Mouse (Mus musculus) heart, embryonic 16.5 days (tissue): ENCODE measurements around the gene Ccer1. TPM values are rescaled to one million over a fixed set of nuclear protein-coding genes. Genes with fewer than 3 reads are reported as not detected.
A peak's percentile ranks its signal among the peaks of the same experiment; 100 is the strongest.

Source experiments
- ATAC-seq: fragments of 200-750 bp; cut with Nextera tagmentation; replicated peaks from 2 replicates; pipeline ENCODE4 v1.8.0; 2017; ENCODE audit warnings: moderate number of reproducible peaks; ENCODE audit not compliant: insufficient read depth, low FRiP score; ENCODE audit errors: extremely low read depth
- H3K27ac ChIP-seq: fragments of 300-500 bp; sonication (generic); 2 replicates; pipeline ENCODE4 v1.5.1; 2014; ENCODE audit warnings: mild to moderate bottlenecking, low read length, control low read depth, moderate library complexity
- H3K27me3 ChIP-seq: fragments of 300-500 bp; sonication (generic); 2 replicates; pipeline ENCODE4 v1.6.1; 2014; ENCODE audit warnings: low read length, mixed read lengths; ENCODE audit not compliant: control insufficient read depth, insufficient read depth
- H3K36me3 ChIP-seq: fragments of 300-500 bp; sonication (generic); 2 replicates; pipeline ENCODE4 v1.6.1; 2014; ENCODE audit not compliant: control insufficient read depth, insufficient read depth
- H3K4me1 ChIP-seq: fragments of 300-500 bp; sonication (generic); 2 replicates; pipeline ENCODE4 v1.6.1; 2014; ENCODE audit warnings: low read length, mixed read lengths; ENCODE audit not compliant: control insufficient read depth, insufficient read depth
- H3K4me2 ChIP-seq: fragments of 300-500 bp; sonication (generic); 2 replicates; pipeline ENCODE4 v1.6.1; 2014; ENCODE audit warnings: low read depth, mild to moderate bottlenecking, control low read depth, low read length
- H3K4me3 ChIP-seq: fragments of 300-500 bp; sonication (generic); 2 replicates; pipeline ENCODE4 v1.5.1; 2014; ENCODE audit warnings: mild to moderate bottlenecking, control low read depth, low read length
- H3K9ac ChIP-seq: fragments of 300-500 bp; sonication (generic); 2 replicates; pipeline ENCODE4 v1.6.1; 2014; ENCODE audit warnings: low read length, control low read depth
- H3K9me3 ChIP-seq: fragments of 300-500 bp; sonication (generic); replicated peaks from 2 replicates; pipeline ENCODE4 v1.6.1; 2016; ENCODE audit warnings: low read length; ENCODE audit not compliant: control insufficient read depth
- WGBS: fragments of 180-500 bp; shearing (Covaris S2); extraction: QIAGEN DNeasy Blood & Tissue Kit; methylation state at CpG from one replicate; pipeline ENCODE4 v1.1.7; 2014; 5-methylcytosine and 5-hydroxymethylcytosine counted together
- polyA plus RNA-seq: library from polyadenylated mRNA; unstranded; fragments of >200 nt; fragmentation: Nextera tagmentation; extraction: Ambion mirVana; gene quantifications from 2 replicates; pipeline ENCODE4 v1.2.1, GENCODE M21; 2015

The Ccer1 gene
- polyA plus RNA-seq = not detected in 2 replicates

DNA sequence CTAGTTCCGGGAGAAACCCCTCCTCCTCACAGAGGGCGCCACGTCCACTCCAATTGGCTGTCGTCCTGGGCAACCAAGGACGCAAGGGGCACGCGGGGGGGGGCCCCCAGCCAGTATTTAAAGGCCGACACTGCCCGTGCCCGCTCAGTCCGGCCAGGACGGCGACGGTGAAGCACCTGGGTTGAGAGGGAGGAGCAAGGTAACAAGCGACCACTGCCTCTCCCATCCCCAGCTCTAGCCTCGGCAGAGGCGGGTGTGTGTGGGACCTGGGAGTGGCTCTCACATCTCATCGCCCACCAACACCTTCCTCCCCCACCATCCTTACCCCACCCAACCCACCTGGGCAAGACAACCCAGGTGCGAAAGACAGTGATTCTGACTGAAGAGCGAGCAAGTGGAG is at the start of gene Ccer1:
Gene Ccer1 (plus strand): TSS at position 147 of the 400 bp plus-strand sequence.
- ATAC-seq = no peak
- Histone ChIP-seq H3K9me3 (peaks cover 5% of the 10 kb centered on the region), H3K36me3 (no peaks in the 10 kb centered on the region), H3K27me3 (no peaks in the 10 kb centered on the region), H3K4me1 (no peaks in the 10 kb centered on the region), H3K27ac (no peak within 1 kb of the TSS), H3K4me3 (no peak within 1 kb of the TSS; the same call in 1 of the 2 replicates), H3K9ac (no peak within 1 kb of the TSS), H3K4me2 (peak within 1 kb of the TSS; percentile 21; the same call in 1 of the 2 replicates)
- 67% methylated on average over 20 of the region's 20 CpGs for WGBS

GRCm38 (mm10) chr10:97643768-97644167 is 49.1 kb upstream of the Ccer1 start, which contains the start of gene Epyc:
Epyc (plus strand) TSS chr10:97644068.
- Histone ChIP-seq H3K9ac (no peak within 1 kb of the TSS), H3K4me2 (no peak within 1 kb of the TSS), H3K27me3 (no peaks in the 10 kb centered on the region), H3K27ac (no peak within 1 kb of the TSS), H3K4me1 (no peaks in the 10 kb centered on the region), H3K4me3 (no peak within 1 kb of the TSS), H3K9me3 (no peaks in the 10 kb centered on the region), H3K36me3 (no peaks in the 10 kb centered on the region)
- no peak for ATAC-seq
- WGBS = 65% methylated on average over 2 of the region's 2 CpGs

DNA sequence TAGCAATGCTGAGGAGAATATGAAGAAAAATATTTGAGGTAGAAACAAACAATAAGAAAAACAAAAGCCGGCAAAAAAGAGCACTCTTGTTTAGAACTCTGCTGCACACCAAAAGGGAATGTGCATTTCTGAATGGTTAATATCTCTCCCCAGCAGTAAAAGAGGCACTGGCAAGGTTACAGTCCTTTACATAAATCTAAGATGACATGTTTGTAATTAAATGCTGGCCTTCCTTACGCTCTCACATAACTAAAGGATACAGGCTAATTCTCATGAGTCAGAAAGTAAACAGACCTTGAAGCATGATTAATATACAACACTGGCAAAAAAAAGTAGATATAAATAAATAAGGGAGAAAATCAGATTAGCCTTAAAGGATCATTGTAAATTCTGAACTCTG is 42.5 kb upstream of the Ccer1 start:
- 65% methylated on average over 2 of the region's 2 CpGs for WGBS
- Histone ChIP-seq H3K4me2 (no peak overlapping the region), H3K9ac (no peak overlapping the region), H3K36me3 (no peaks in the 10 kb centered on the region), H3K27me3 (no peaks in the 10 kb centered on the region), H3K27ac (no peak overlapping the region), H3K9me3 (no peaks in the 10 kb centered on the region), H3K4me1 (no peaks in the 10 kb centered on the region), H3K4me3 (no peak overlapping the region)
- ATAC-seq = no peak

DNA sequence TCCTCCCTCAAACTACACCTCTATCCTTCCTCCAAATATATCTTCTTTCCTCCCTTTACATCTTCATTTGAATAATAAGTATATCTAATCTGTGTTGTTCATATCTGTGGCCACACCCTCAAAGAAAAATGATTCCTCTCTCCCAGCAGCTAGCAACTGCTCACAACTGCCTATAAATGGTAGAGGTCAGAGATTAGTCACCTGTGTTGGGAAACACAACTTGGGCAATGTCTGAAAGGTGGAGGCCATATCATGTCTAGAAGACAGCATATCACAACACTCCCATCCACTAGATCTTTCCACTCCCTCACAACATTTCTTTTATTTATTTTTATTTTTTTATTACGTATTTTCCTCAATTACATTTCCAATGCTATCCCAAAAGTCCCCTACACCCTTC is 33.4 kb upstream of the Ccer1 start:
- ATAC-seq = no peak
- 71% methylated on average over 1 of the region's 1 CpGs for WGBS
- no peak overlapping the region for H3K4me3 ChIP-seq

DNA sequence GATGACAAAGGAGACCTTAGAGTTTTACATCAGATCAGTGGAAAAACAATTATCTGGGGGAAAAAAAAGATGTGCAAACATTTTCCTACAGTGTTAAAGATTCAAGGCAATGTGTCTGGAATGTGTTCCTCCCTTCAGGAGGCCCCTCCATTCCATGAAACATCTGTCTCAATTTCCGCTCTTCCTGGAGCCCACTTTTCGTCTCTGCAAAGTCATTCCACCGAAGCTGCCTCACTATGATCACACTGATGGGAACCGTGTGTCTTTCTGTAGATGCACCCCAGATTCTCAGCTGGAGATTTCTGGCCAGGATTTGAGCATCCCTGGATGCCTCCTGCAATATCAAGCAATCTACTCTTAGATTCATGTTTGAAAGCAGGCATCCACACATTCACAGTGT is 24.2 kb upstream of the Ccer1 start:
- H3K4me2 ChIP-seq = no peak overlapping the region
- ATAC-seq = no peak
- no peaks in the 10 kb centered on the region for H3K4me1 ChIP-seq
- H3K9ac ChIP-seq = no peak overlapping the region
- H3K9me3 ChIP-seq = no peaks in the 10 kb centered on the region; the same call in 1 of the 2 replicates
- no peak overlapping the region for H3K27ac ChIP-seq
- WGBS = 61% methylated on average over 4 of the region's 4 CpGs
- no peaks in the 10 kb centered on the region for H3K36me3 ChIP-seq
- H3K4me3 ChIP-seq = no peak overlapping the region
- H3K27me3 ChIP-seq = no peaks in the 10 kb centered on the region

More for the DNA sequence above, 33.4 kb upstream of the Ccer1 start:
- Histone ChIP-seq H3K27me3 (no peaks in the 10 kb centered on the region), H3K4me2 (no peak overlapping the region), H3K9me3 (no peaks in the 10 kb centered on the region), H3K36me3 (no peaks in the 10 kb centered on the region), H3K9ac (no peak overlapping the region), H3K4me1 (no peaks in the 10 kb centered on the region), H3K27ac (no peak overlapping the region)

DNA sequence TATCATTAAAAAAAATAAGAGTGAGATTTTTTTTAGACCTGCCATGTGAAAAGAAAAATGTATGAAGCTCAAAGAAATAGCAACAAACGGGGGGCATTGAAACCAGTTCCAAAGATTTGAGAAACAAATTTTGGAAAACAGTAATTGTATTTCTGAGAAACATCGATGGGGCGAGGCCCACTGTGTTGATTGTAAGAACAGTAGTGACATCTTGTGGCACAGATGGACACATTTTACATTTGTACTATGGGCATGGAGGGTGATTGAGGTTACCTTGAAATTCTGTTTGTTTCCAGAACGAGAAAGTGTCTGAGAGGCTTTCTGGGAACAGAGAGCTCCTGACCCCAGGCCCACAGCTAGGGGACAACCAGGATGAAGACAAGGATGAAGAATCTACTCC is 22.7 kb upstream of the Ccer1 start:
- Histone ChIP-seq H3K4me2 (no peak overlapping the region), H3K4me3 (no peak overlapping the region), H3K27ac (no peak overlapping the region), H3K4me1 (no peaks in the 10 kb centered on the region), H3K27me3 (no peaks in the 10 kb centered on the region), H3K9me3 (no peaks in the 10 kb centered on the region; the same call in 1 of the 2 replicates), H3K9ac (no peak overlapping the region), H3K36me3 (no peaks in the 10 kb centered on the region)
- 41% methylated on average over 4 of the region's 4 CpGs for WGBS
- ATAC-seq = no peak

GRCm38 (mm10) chr10:97673239-97673638 is 19.6 kb upstream of the Ccer1 start:
- H3K4me3 ChIP-seq = no peak overlapping the region
- 53% methylated on average over 2 of the region's 2 CpGs for WGBS
- H3K27ac ChIP-seq = no peak overlapping the region
- no peak overlapping the region for H3K9ac ChIP-seq
- no peak for ATAC-seq
- no peaks in the 10 kb centered on the region for H3K4me1 ChIP-seq
- H3K36me3 ChIP-seq = no peaks in the 10 kb centered on the region
- H3K27me3 ChIP-seq = no peaks in the 10 kb centered on the region
- H3K9me3 ChIP-seq = no peaks in the 10 kb centered on the region
- no peak overlapping the region for H3K4me2 ChIP-seq

DNA sequence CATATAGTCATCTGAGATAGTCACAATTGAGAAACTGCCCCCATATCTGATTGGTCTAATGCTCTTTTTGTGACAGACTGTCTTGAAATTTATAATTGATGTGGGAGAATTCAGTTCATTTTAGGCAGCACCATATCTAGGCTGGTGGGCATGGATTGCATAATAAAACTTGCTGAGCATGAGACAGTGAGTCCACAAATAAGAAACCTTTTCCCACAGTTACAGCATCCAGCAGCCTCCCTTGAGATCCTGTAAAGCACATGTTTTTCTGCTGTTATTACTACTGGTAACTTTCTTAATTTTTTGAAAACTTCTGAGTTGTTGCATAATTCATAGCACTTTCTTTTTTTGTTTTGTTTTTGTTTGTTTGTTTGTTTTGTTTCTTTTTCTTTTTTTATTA is 9.9 kb upstream of the Ccer1 start:
- Histone ChIP-seq H3K4me2 (no peak overlapping the region), H3K9ac (no peak overlapping the region), H3K27ac (no peak overlapping the region), H3K9me3 (no peaks in the 10 kb centered on the region), H3K36me3 (no peaks in the 10 kb centered on the region), H3K4me1 (no peaks in the 10 kb centered on the region), H3K27me3 (no peaks in the 10 kb centered on the region), H3K4me3 (no peak overlapping the region)
- no peak for ATAC-seq

DNA sequence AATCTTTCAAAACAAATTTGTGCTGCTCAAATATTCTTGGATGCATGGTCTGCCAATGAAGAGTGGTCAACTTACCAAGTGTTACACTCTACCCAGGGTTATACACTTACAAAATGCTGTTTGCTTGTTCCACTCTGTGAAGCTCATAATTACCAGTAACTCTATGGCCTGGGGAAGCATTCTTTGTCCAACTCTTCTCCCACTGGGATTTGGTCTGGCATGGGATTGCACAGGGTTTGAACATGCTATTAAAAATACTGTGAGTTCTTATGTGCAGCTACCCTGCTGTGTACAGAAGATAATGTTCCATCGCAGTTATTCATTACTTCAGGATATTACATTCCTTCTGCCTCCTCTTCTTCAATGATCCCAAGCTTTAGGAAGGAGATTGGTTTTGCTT is 5.7 kb upstream of the Ccer1 start:
- Histone ChIP-seq H3K9ac (no peak overlapping the region), H3K4me3 (no peak overlapping the region), H3K36me3 (no peaks in the 10 kb centered on the region), H3K9me3 (no peaks in the 10 kb centered on the region), H3K4me2 (no peak overlapping the region), H3K27ac (no peak overlapping the region), H3K27me3 (no peaks in the 10 kb centered on the region), H3K4me1 (no peaks in the 10 kb centered on the region)
- no peak for ATAC-seq
- 73% methylated on average over 1 of the region's 1 CpGs for WGBS

- Histone ChIP-seq H3K27me3 (no peaks in the 10 kb centered on the region), H3K4me2 (no peak overlapping the region), H3K9ac (no peak overlapping the region), H3K27ac (no peak overlapping the region), H3K9me3 (peaks cover 5% of the 10 kb centered on the region), H3K4me3 (no peak overlapping the region), H3K4me1 (no peaks in the 10 kb centered on the region), H3K36me3 (no peaks in the 10 kb centered on the region)
- WGBS = 67% methylated on average over 3 of the region's 3 CpGs
- no peak for ATAC-seq
Measured at GRCm38 (mm10) chr10:97689425-97689824, 3.4 kb upstream of the Ccer1 start.
